26 mouse cellular contexts compared by ENCODE assay signal in the genomic region with DNA sequence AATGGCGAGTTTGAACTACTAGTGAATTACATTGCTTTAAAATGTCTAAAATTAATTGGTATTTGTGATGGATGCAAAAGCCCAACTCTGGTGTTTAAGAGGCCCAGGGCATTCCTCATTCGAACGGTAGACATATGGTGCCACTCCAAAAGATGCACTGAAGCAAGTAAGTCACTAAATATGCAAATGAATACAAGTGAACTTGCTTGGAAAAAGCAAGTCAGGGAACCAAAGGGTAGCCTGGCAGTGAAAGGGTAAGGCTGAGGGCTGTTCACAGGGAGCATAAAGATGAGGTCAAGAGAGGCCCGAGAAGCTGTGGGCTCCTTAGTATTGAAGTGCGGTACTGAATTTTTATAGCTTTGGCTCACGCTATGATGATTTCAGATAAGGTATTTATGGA.
DNase-seq lines count a peak whose midpoint lies in the region; ATAC-seq and TF ChIP-seq lines count a peak whose summit lies in the region.
"Had no signal": no experiment of that assay in that cellular context is flagged by ENCODE, and none has a peak within 500 bp of the region (broad histone marks: within the 10 kb centered on the region; RNA-seq: fewer than 3 reads in every experiment).

No protein-coding gene starts in this region.

- H3K4me3 ChIP-seq in forebrain, embryonic 12.5 days (replicated peaks), result no peak overlapping the region
- no peak overlapping the region for H3K4me3 ChIP-seq in forebrain, postnatal 0 days (ENCODE audit: low read depth, low read length)
- no peak overlapping the region for H3K4me3 ChIP-seq in midbrain, embryonic 11.5 days (ENCODE audit: low read depth, low read length)
- no peak overlapping the region for H3K4me3 ChIP-seq in midbrain, embryonic 13.5 days (replicated peaks)
- no peak overlapping the region for H3K4me3 ChIP-seq in forebrain, embryonic 13.5 days
- H3K4me3 ChIP-seq in forebrain, embryonic 16.5 days (replicated peaks; ENCODE audit: low read length), result no peak overlapping the region
- H3K4me3 ChIP-seq: embryonic facial prominence, embryonic 13.5 days; heart, embryonic 13.5 days; intestine, embryonic 15.5 days had no signal

- no peak overlapping the region for H3K9ac ChIP-seq in forebrain, embryonic 12.5 days
- H3K9ac ChIP-seq in forebrain, postnatal 0 days, result no peak overlapping the region
- H3K9ac ChIP-seq in midbrain, embryonic 11.5 days (ENCODE audit: low read length), result no peak overlapping the region
- H3K9ac ChIP-seq in midbrain, embryonic 13.5 days (replicated peaks), result no peak overlapping the region
- no peak overlapping the region for H3K9ac ChIP-seq in forebrain, embryonic 13.5 days
- no peak overlapping the region for H3K9ac ChIP-seq in forebrain, embryonic 16.5 days (replicated peaks; ENCODE audit: low read depth, low read length)
- H3K9ac ChIP-seq: embryonic facial prominence, embryonic 13.5 days; heart, embryonic 13.5 days; intestine, embryonic 15.5 days; liver, embryonic 14.5 days had no signal

- TF ChIP-seq CTCF in forebrain, postnatal 0 days (IDR thresholded peaks at IDR 0.05; ENCODE audit: low read depth), result no peak

- no peak for DNase-seq in forebrain, postnatal 0 days
- DNase-seq in midbrain, embryonic 11.5 days (ENCODE audit: low spot score, missing footprints), result no peak
- no peak for DNase-seq in left cerebral cortex, adult 9 months (ENCODE audit: low spot score in 2 of 2)
- DNase-seq: adrenal gland, postnatal 36 days; cerebellum, adult 2 months; cerebellum, postnatal 14 days; gastrocnemius, postnatal 10 days; heart, postnatal 10 days; kidney, adult 2 months; kidney, postnatal 4 days; layer of hippocampus, postnatal 36 days; liver; lung, adult 2 months; lung, postnatal 10 days; thymus, postnatal 4 days had no signal

- H3K36me3 ChIP-seq in forebrain, embryonic 12.5 days (replicated peaks), result no peaks in the 10 kb centered on the region
- no peaks in the 10 kb centered on the region for H3K36me3 ChIP-seq in forebrain, postnatal 0 days (ENCODE audit: insufficient read depth)
- no peaks in the 10 kb centered on the region for H3K36me3 ChIP-seq in midbrain, embryonic 11.5 days (ENCODE audit: control insufficient read depth, insufficient read depth, low read length)
- no peaks in the 10 kb centered on the region for H3K36me3 ChIP-seq in midbrain, embryonic 13.5 days
- no peaks in the 10 kb centered on the region for H3K36me3 ChIP-seq in forebrain, embryonic 13.5 days (ENCODE audit: poor library complexity, severe bottlenecking)
- no peaks in the 10 kb centered on the region for H3K36me3 ChIP-seq in forebrain, embryonic 16.5 days (ENCODE audit: control insufficient read depth, insufficient read depth)
- H3K36me3 ChIP-seq: embryonic facial prominence, embryonic 13.5 days; heart, embryonic 13.5 days; intestine, embryonic 15.5 days had no signal

- H3K4me1 ChIP-seq in forebrain, embryonic 12.5 days, result peaks cover 4% of the 10 kb centered on the region
- no peaks in the 10 kb centered on the region for H3K4me1 ChIP-seq in forebrain, postnatal 0 days (ENCODE audit: insufficient read depth)
- no peaks in the 10 kb centered on the region for H3K4me1 ChIP-seq in midbrain, embryonic 11.5 days (ENCODE audit: control insufficient read depth, insufficient read depth, low read length)
- H3K4me1 ChIP-seq in midbrain, embryonic 13.5 days (replicated peaks), result peaks cover 4% of the 10 kb centered on the region
- peaks cover 15% of the 10 kb centered on the region for H3K4me1 ChIP-seq in forebrain, embryonic 13.5 days
- H3K4me1 ChIP-seq in forebrain, embryonic 16.5 days (replicated peaks; ENCODE audit: control insufficient read depth, insufficient read depth, low read length), result peaks cover 2% of the 10 kb centered on the region; the same call in 1 of the 2 replicates
- H3K4me1 ChIP-seq: embryonic facial prominence, embryonic 13.5 days; heart, embryonic 13.5 days; intestine, embryonic 15.5 days had no signal

- no peak overlapping the region for H3K27ac ChIP-seq in forebrain, embryonic 12.5 days
- no peak overlapping the region for H3K27ac ChIP-seq in forebrain, postnatal 0 days (ENCODE audit: low read depth, low read length)
- no peak overlapping the region for H3K27ac ChIP-seq in midbrain, embryonic 11.5 days (ENCODE audit: low read depth, low read length)
- no peak overlapping the region for H3K27ac ChIP-seq in midbrain, embryonic 13.5 days
- no peak overlapping the region; the same call in 1 of the 2 replicates for H3K27ac ChIP-seq in forebrain, embryonic 13.5 days
- H3K27ac ChIP-seq in forebrain, embryonic 16.5 days (ENCODE audit: low read length), result no peak overlapping the region
- H3K27ac ChIP-seq: embryonic facial prominence, embryonic 13.5 days; heart, embryonic 13.5 days; intestine, embryonic 15.5 days; kidney, postnatal 0 days; liver, embryonic 14.5 days; macrophage had no signal

- no peak overlapping the region for H3K4me2 ChIP-seq in forebrain, embryonic 12.5 days
- no peak overlapping the region for H3K4me2 ChIP-seq in forebrain, postnatal 0 days (ENCODE audit: low read depth)
- H3K4me2 ChIP-seq in midbrain, embryonic 11.5 days, result no peak overlapping the region
- no peak overlapping the region for H3K4me2 ChIP-seq in midbrain, embryonic 13.5 days (replicated peaks)
- H3K4me2 ChIP-seq in forebrain, embryonic 13.5 days, result no peak overlapping the region
- no peak overlapping the region for H3K4me2 ChIP-seq in forebrain, embryonic 16.5 days (ENCODE audit: low read length)
- H3K4me2 ChIP-seq: embryonic facial prominence, embryonic 13.5 days; heart, embryonic 13.5 days; intestine, embryonic 15.5 days had no signal

- no peaks in the 10 kb centered on the region for H3K9me3 ChIP-seq in forebrain, embryonic 12.5 days
- H3K9me3 ChIP-seq in forebrain, postnatal 0 days (ENCODE audit: low read length), result no peaks in the 10 kb centered on the region
- H3K9me3 ChIP-seq in midbrain, embryonic 11.5 days (ENCODE audit: control insufficient read depth, low read length), result no peaks in the 10 kb centered on the region
- H3K9me3 ChIP-seq in midbrain, embryonic 13.5 days, result no peaks in the 10 kb centered on the region
- H3K9me3 ChIP-seq in forebrain, embryonic 13.5 days (replicated peaks), result no peaks in the 10 kb centered on the region
- H3K9me3 ChIP-seq in forebrain, embryonic 16.5 days (ENCODE audit: control insufficient read depth, low read length), result no peaks in the 10 kb centered on the region
- H3K9me3 ChIP-seq: embryonic facial prominence, embryonic 13.5 days; intestine, embryonic 15.5 days had no signal

- peak; percentile 68; the same call in 1 of the 2 replicates for ATAC-seq in forebrain, embryonic 12.5 days (ENCODE audit: low FRiP score)
- no peak for ATAC-seq in forebrain, postnatal 0 days
- ATAC-seq in midbrain, embryonic 11.5 days (ENCODE audit: low FRiP score), result 0 out of 2 replicates have a peak, but pooled peaks have one; percentile 46
- no peak for ATAC-seq in midbrain, embryonic 13.5 days
- peak; percentile 55 for ATAC-seq in forebrain, embryonic 13.5 days
- ATAC-seq in forebrain, embryonic 16.5 days, result peak; percentile 72
- ATAC-seq in CD4-positive, CD25-positive, alpha-beta regulatory T cell, adult 4 months, result no peak
- ATAC-seq: intestine, embryonic 15.5 days had no signal

- H3K27me3 ChIP-seq in forebrain, embryonic 12.5 days, result no peaks in the 10 kb centered on the region
- no peaks in the 10 kb centered on the region for H3K27me3 ChIP-seq in forebrain, postnatal 0 days (ENCODE audit: insufficient read depth, low read length)
- H3K27me3 ChIP-seq in midbrain, embryonic 11.5 days (ENCODE audit: control insufficient read depth, insufficient read depth, low read length), result no peaks in the 10 kb centered on the region
- H3K27me3 ChIP-seq in midbrain, embryonic 13.5 days, result no peaks in the 10 kb centered on the region
- H3K27me3 ChIP-seq in forebrain, embryonic 13.5 days, result no peaks in the 10 kb centered on the region
- no peaks in the 10 kb centered on the region for H3K27me3 ChIP-seq in forebrain, embryonic 16.5 days (replicated peaks; ENCODE audit: control insufficient read depth, insufficient read depth, low read length)
- H3K27me3 ChIP-seq: embryonic facial prominence, embryonic 13.5 days; heart, embryonic 13.5 days; intestine, embryonic 15.5 days had no signal

- 37% methylated on average over 6 of the region's 6 CpGs for WGBS in forebrain, embryonic 12.5 days
- WGBS in forebrain, postnatal 0 days, result 33% methylated on average over 6 of the region's 6 CpGs
- 67% methylated on average over 6 of the region's 6 CpGs for WGBS in midbrain, embryonic 11.5 days
- WGBS in midbrain, embryonic 13.5 days, result 53% methylated on average over 6 of the region's 6 CpGs
- 37% methylated on average over 6 of the region's 6 CpGs for WGBS in forebrain, embryonic 13.5 days
- 26% methylated on average over 6 of the region's 6 CpGs for WGBS in forebrain, embryonic 16.5 days

Comparison
In these comparisons a context has a peak if more than half of its experiments do, and no peak if none do; other contexts are left out.
1. ATAC-seq: peak in forebrain, embryonic 12.5 days (single experiment), midbrain, embryonic 11.5 days (single experiment), forebrain, embryonic 13.5 days (single experiment) and forebrain, embryonic 16.5 days (single experiment); none in forebrain, postnatal 0 days (single experiment), midbrain, embryonic 13.5 days (single experiment) and CD4-positive, CD25-positive, alpha-beta regulatory T cell, adult 4 months (single experiment).